Mouse (Mus musculus): ENCODE measurements around the gene Ttc41. TPM values are rescaled to one million over a fixed set of nuclear protein-coding genes. Genes with fewer than 3 reads are reported as not detected.
"Not testable (repeated sequence)": the region's sequence is repeated elsewhere in the genome, so short reads cannot be mapped to it uniquely, and the experiment has no call there.

Ttc41 gene
- 0.30 and 0.35 TPM in 2 replicates for polyA plus RNA-seq (2015; fragmentation: Nextera tagmentation; extraction: Ambion mirVana)

GRCm38 (mm10) chr10:86705318-86705921 lies at the start of gene Ttc41, which contains the start of gene Hsp90b1:
Ttc41 (plus strand) TSS chr10:86705811.
Hsp90b1 (minus strand) TSS chr10:86705509.
- Histone ChIP-seq H3K9me3 (ENCODE audit: low read length) (no peaks in the 10 kb centered on the region), H3K9ac (replicated peaks) (peak within 1 kb of the TSS; percentile 94), H3K4me3 (ENCODE audit: low read depth, low read length) (peak within 1 kb of the TSS; percentile 82), H3K4me1 (ENCODE audit: insufficient read depth) (peaks cover 43% of the 10 kb centered on the region), H3K4me2 (ENCODE audit: low read depth, low read length) (peak within 1 kb of the TSS; percentile 92), H3K27me3 (ENCODE audit: insufficient read depth, low read length) (no peaks in the 10 kb centered on the region), H3K36me3 (replicated peaks; ENCODE audit: insufficient read depth, low read length) (peaks cover 32% of the 10 kb centered on the region), H3K27ac (ENCODE audit: low read depth) (peak within 1 kb of the TSS; percentile 96)
- ATAC-seq (peak; percentile 94), DNase-seq (peak; percentile 99)
- TF ChIP-seq CTCF (IDR thresholded peaks at IDR 0.05; ENCODE audit: low read depth), result no peak; the same call in 1 of the 2 replicates
- peak; percentile 59; the same call in 1 of the 2 replicates for TF ChIP-seq EP300 (IDR thresholded peaks at IDR 0.05; ENCODE audit: low read depth)
- under 1% methylated on average over 51 of the region's 51 CpGs for WGBS (ENCODE audit: insufficient replicate concordance)

GRCm38 (mm10) chr10:86670550-86670949 lies 35.1 kb upstream of the Ttc41 start:
- not testable (repeated sequence) for H3K27me3 ChIP-seq (ENCODE audit: insufficient read depth, low read length); H3K9me3 ChIP-seq (ENCODE audit: low read length); H3K27ac ChIP-seq (ENCODE audit: low read depth); H3K36me3 ChIP-seq (replicated peaks; ENCODE audit: insufficient read depth, low read length); DNase-seq; H3K4me3 ChIP-seq (ENCODE audit: low read depth, low read length); H3K9ac ChIP-seq (replicated peaks); ATAC-seq; H3K4me2 ChIP-seq (ENCODE audit: low read depth, low read length); H3K4me1 ChIP-seq (ENCODE audit: insufficient read depth)
- 69% methylated on average over 4 of the region's 4 CpGs for WGBS (ENCODE audit: insufficient replicate concordance)

- Histone ChIP-seq H3K4me3 (ENCODE audit: low read depth, low read length) (peak overlapping the region; percentile 73), H3K4me2 (ENCODE audit: low read depth, low read length) (peak overlapping the region; percentile 77; the same call in 1 of the 2 replicates)
- H3K4me1 ChIP-seq (ENCODE audit: insufficient read depth); H3K27me3 ChIP-seq (ENCODE audit: insufficient read depth, low read length); H3K36me3 ChIP-seq (replicated peaks; ENCODE audit: insufficient read depth, low read length); H3K9me3 ChIP-seq (ENCODE audit: low read length); DNase-seq; H3K9ac ChIP-seq (replicated peaks); H3K27ac ChIP-seq (ENCODE audit: low read depth): not testable (repeated sequence)
- ATAC-seq, result peak; percentile 2; the same call in 1 of the 2 replicates
- WGBS (ENCODE audit: insufficient replicate concordance), result 29% methylated on average over 2 of the region's 2 CpGs
Observed at GRCm38 (mm10) chr10:86684797-86685178, 20.8 kb upstream of the Ttc41 start.

- H3K27ac ChIP-seq (ENCODE audit: low read depth), result peak overlapping the region; percentile 83
- peak overlapping the region; percentile 77 for H3K4me2 ChIP-seq (ENCODE audit: low read depth, low read length)
- peak; percentile 46; the same call in 1 of the 2 replicates for TF ChIP-seq EP300 (IDR thresholded peaks at IDR 0.05; ENCODE audit: low read depth)
- H3K9me3 ChIP-seq (ENCODE audit: low read length); H3K27me3 ChIP-seq (ENCODE audit: insufficient read depth, low read length); H3K36me3 ChIP-seq (replicated peaks; ENCODE audit: insufficient read depth, low read length); H3K4me1 ChIP-seq (ENCODE audit: insufficient read depth): not testable (repeated sequence)
- H3K9ac ChIP-seq (replicated peaks), result peak overlapping the region; percentile 84
- peak; percentile 84 for DNase-seq
- WGBS (ENCODE audit: insufficient replicate concordance), result under 1% methylated on average over 53 of the region's 53 CpGs
- ATAC-seq, result peak; percentile 95
- peak overlapping the region; percentile 73 for H3K4me3 ChIP-seq (ENCODE audit: low read depth, low read length)
Observed at GRCm38 (mm10) chr10:86685179-86686016, 20.2 kb upstream of the Ttc41 start.

GRCm38 (mm10) chr10:86686017-86686360 lies 19.6 kb upstream of the Ttc41 start:
- H3K27ac ChIP-seq (ENCODE audit: low read depth); H3K9me3 ChIP-seq (ENCODE audit: low read length); DNase-seq; H3K4me1 ChIP-seq (ENCODE audit: insufficient read depth); ATAC-seq; H3K27me3 ChIP-seq (ENCODE audit: insufficient read depth, low read length): not testable (repeated sequence)
- Histone ChIP-seq H3K9ac (replicated peaks) (peak overlapping the region; percentile 84), H3K4me2 (ENCODE audit: low read depth, low read length) (peak overlapping the region; percentile 77), H3K4me3 (ENCODE audit: low read depth, low read length) (peak overlapping the region; percentile 73), H3K36me3 (replicated peaks; ENCODE audit: insufficient read depth, low read length) (peaks cover 13% of the 10 kb centered on the region)
- WGBS (ENCODE audit: insufficient replicate concordance), result 14% methylated on average over 9 of the region's 9 CpGs

- peaks cover 71% of the 10 kb centered on the region for H3K36me3 ChIP-seq (replicated peaks; ENCODE audit: insufficient read depth, low read length)
Observed at GRCm38 (mm10) chr10:86700251-86700650, 5.4 kb upstream of the Ttc41 start.

More at GRCm38 (mm10) chr10:86700251-86700650, 5.4 kb upstream of the Ttc41 start:
- no peak for TF ChIP-seq EP300 (IDR thresholded peaks at IDR 0.05; ENCODE audit: low read depth)
- TF ChIP-seq CTCF (IDR thresholded peaks at IDR 0.05; ENCODE audit: low read depth), result no peak
- DNase-seq (no peak), ATAC-seq (no peak)
- no peaks in the 10 kb centered on the region for H3K9me3 ChIP-seq (ENCODE audit: low read length)
- H3K4me3 ChIP-seq (ENCODE audit: low read depth, low read length), result no peak overlapping the region
- no peak overlapping the region for H3K27ac ChIP-seq (ENCODE audit: low read depth)
- 51% methylated on average over 3 of the region's 3 CpGs for WGBS (ENCODE audit: insufficient replicate concordance)
- H3K27me3 ChIP-seq (ENCODE audit: insufficient read depth, low read length), result no peaks in the 10 kb centered on the region
- H3K4me1 ChIP-seq (ENCODE audit: insufficient read depth), result peaks cover 29% of the 10 kb centered on the region
- H3K9ac ChIP-seq (replicated peaks), result no peak overlapping the region
- peak overlapping the region; percentile 15; the same call in 1 of the 2 replicates for H3K4me2 ChIP-seq (ENCODE audit: low read depth, low read length)

All from liver, postnatal 0 days (tissue).